Mouse (Mus musculus): ENCODE results near the gene Wee1.

GRCm38 (mm10) chr7:110163024-110163423 is 41.2 kb downstream of the Wee1 start:
- TF ChIP-seq POLR2A (IDR thresholded peaks at IDR 0.05; ENCODE audit: low read depth, low read length): no peak
- TF ChIP-seq CTCF (IDR thresholded peaks at IDR 0.05; ENCODE audit: extremely low read depth, insufficient read length, insufficient replicate concordance, low read depth, low read length): no peak

All from small intestine, adult 2 months (tissue).